Mouse (Mus musculus) embryonic fibroblast, embryonic 13.5 days (primary cell): Measurements from ENCODE around the gene Pou5f1.

Source experiments
- CTCF ChIP-seq: IDR thresholded peaks from 2 replicates; pipeline ENCODE4 v1.5.1; 2011; ENCODE audit warnings: mild to moderate bottlenecking, control low read depth, low read length, moderate library complexity, borderline replicate concordance; ENCODE audit not compliant: insufficient read depth
- POLR2A ChIP-seq: IDR thresholded peaks from 2 replicates; pipeline ENCODE4 v1.6.1; 2011; ENCODE audit warnings: low read depth, mild to moderate bottlenecking, control low read depth, low read length, moderate library complexity

DNA sequence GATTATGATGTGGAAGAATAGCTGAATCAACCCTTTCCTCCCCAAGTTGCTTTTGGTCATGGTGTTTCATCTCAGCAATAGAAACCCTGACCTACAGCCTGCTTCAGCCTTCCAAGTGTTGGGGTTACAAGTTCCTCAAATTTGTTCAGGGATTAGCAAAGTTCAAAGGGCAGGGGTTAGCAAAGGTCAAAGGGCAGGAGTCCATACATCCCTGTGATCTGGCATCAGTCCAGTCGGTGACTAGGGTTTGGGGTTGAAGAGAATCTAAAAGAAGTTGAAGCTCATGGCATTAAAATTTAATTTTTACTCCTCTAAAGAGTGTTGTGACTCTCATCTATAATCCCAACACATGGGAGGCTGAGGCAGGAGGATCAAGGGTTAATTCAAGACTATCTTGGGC is 32.7 kb downstream of the Pou5f1 start:
- TF ChIP-seq POLR2A (no peak), CTCF (no peak)
